Mouse (Mus musculus) stomach, postnatal 0 days (tissue): ENCODE data around the gene Ankrd39. TPM values are rescaled to one million over a fixed set of nuclear protein-coding genes. Genes with fewer than 3 reads are reported as not detected.
A peak's percentile ranks its signal among the peaks of the same experiment; 100 is the strongest.

ENCODE experiments used
- ATAC-seq: fragments of 200-750 bp; cut with Nextera tagmentation; 2 replicates; pipeline ENCODE4 v1.8.0; 2017; ENCODE audit not compliant: low FRiP score, low TSS enrichment
- DNase-seq: peaks from one replicate; pipeline ENCODE4 v3.0.0-alpha.2; 2016; ENCODE audit warnings: low spot score
- H3K27ac ChIP-seq: fragments of 300-500 bp; sonication (generic); replicated peaks from 2 replicates; pipeline ENCODE4 v1.5.1; 2014; ENCODE audit warnings: mild to moderate bottlenecking, control low read depth
- H3K27me3 ChIP-seq: fragments of 300-500 bp; sonication (generic); 2 replicates; pipeline ENCODE4 v1.6.1; 2014; ENCODE audit warnings: low read length; ENCODE audit not compliant: control insufficient read depth, insufficient read depth
- H3K36me3 ChIP-seq: fragments of 300-500 bp; sonication (generic); 2 replicates; pipeline ENCODE4 v1.6.1; 2014; ENCODE audit warnings: low read length, mixed read lengths; ENCODE audit not compliant: control insufficient read depth, insufficient read depth
- H3K4me1 ChIP-seq: fragments of 300-500 bp; sonication (generic); replicated peaks from 2 replicates; pipeline ENCODE4 v1.6.1; 2014; ENCODE audit warnings: antibody characterized with exemption; ENCODE audit not compliant: control insufficient read depth, insufficient read depth
- H3K4me2 ChIP-seq: fragments of 300-500 bp; sonication (generic); replicated peaks from 2 replicates; pipeline ENCODE4 v1.6.1; 2014; ENCODE audit warnings: low read depth, mild to moderate bottlenecking, control low read depth, moderate library complexity
- H3K4me3 ChIP-seq: fragments of 300-500 bp; sonication (generic); 2 replicates; pipeline ENCODE4 v1.5.1; 2014; ENCODE audit warnings: low read depth, low read length, control low read depth
- H3K9ac ChIP-seq: fragments of 300-500 bp; sonication (generic); 2 replicates; pipeline ENCODE4 v1.6.1; 2014; ENCODE audit warnings: mild to moderate bottlenecking, low read length, control low read depth, mixed read lengths
- H3K9me3 ChIP-seq: fragments of 300-500 bp; sonication (generic); 2 replicates; pipeline ENCODE4 v1.6.1; 2016; ENCODE audit warnings: low read length; ENCODE audit not compliant: control insufficient read depth
- CTCF ChIP-seq: IDR thresholded peaks from 2 replicates; pipeline ENCODE4 v1.5.1; 2016; ENCODE audit warnings: antibody characterized with exemption, low read depth, mild to moderate bottlenecking, moderate library complexity
- EP300 ChIP-seq: optimal IDR thresholded peaks from 2 replicates; pipeline ENCODE3; 2016; ENCODE audit warnings: antibody characterized with exemption
- WGBS: fragments of 180-500 bp; shearing (Covaris S2); extraction: QIAGEN DNeasy Blood & Tissue Kit; methylation state at CpG from one replicate; pipeline ENCODE4 v1.1.7; 2014; 5-methylcytosine and 5-hydroxymethylcytosine counted together
- polyA plus RNA-seq: library from polyadenylated mRNA; unstranded; fragments of >200 nt; fragmentation: Nextera tagmentation; extraction: Ambion mirVana; gene quantifications from 2 replicates; pipeline ENCODE4 v1.2.1, GENCODE M21; 2015

Gene Ankrd39
- polyA plus RNA-seq, 1 experiment from 2014 or later = 19.5 TPM

DNA sequence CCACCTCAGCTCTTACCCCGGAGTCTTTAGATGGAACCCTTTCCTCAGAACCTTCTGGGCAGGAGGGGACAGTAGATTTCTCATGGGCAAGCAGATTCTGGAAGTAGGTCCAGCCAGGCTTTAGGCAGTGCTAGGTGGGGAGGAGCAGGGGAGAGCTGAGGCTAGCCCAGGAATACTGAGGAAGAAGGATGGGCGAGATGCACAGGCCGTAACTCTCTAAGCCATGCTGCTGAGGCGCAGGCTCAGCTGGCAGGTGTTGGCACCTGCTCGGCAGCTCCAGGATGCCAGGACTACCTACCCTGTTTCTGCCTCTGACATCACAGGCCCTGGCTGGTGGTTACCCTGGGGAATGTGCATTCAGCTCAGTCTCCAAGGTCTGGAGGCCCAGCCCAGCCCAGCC, 23.1 kb upstream of the Ankrd39 start:
- H3K9ac ChIP-seq = no peak overlapping the region
- H3K27ac ChIP-seq = peak overlapping the region; percentile 71; the same call in 1 of the 2 replicates
- no peak for TF ChIP-seq CTCF
- TF ChIP-seq EP300 = no peak
- ATAC-seq = no peak
- H3K27me3 ChIP-seq = no peaks in the 10 kb centered on the region
- WGBS = 84% methylated on average over 5 of the region's 5 CpGs
- H3K4me2 ChIP-seq = no peak overlapping the region
- H3K36me3 ChIP-seq = no peaks in the 10 kb centered on the region
- H3K4me1 ChIP-seq = peaks cover 21% of the 10 kb centered on the region
- H3K4me3 ChIP-seq = no peak overlapping the region
- no peak for DNase-seq
- H3K9me3 ChIP-seq = no peaks in the 10 kb centered on the region

DNA sequence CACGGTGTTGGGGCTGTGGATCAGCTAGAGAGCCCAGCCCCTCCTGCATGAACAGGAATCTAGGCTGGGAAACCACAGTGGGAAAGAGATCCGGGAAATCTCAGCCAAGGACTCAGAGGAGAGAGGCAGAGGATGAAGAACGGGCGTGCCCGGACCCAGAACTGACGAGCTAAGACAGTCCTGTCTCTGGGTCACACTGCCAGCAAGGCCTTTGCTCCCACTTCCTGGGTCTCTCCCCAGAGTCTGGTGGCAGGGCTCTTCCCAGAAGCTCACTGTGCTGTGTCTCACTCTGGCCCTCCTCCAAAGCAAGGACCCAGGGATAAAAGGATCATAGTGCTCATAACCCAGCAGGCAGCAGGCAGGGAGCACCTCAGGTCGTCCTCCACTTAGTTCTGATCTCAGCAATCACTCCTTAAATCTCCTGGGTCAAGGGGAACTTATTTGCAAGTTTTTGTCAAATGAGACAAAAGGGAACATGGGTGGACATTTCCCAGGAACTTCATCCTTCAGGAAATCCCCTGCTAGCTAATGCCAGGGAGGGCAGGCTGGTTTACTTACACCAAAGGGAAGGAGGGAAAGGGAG, 22.5 kb upstream of the Ankrd39 start:
- no peak overlapping the region for H3K4me3 ChIP-seq
- no peak for TF ChIP-seq CTCF
- TF ChIP-seq EP300 = no peak
- peak overlapping the region; percentile 27; the same call in 1 of the 2 replicates for H3K9ac ChIP-seq
- 18% methylated on average over 6 of the region's 7 CpGs for whole genome bisulfite sequencing
- H3K9me3 ChIP-seq = no peaks in the 10 kb centered on the region
- ATAC-seq = no peak
- DNase-seq = no peak
- H3K27ac ChIP-seq = peak overlapping the region; percentile 71
- 0 out of 2 replicates have a peak overlapping the region, but pooled peaks have one; percentile 3 for H3K4me2 ChIP-seq
- no peaks in the 10 kb centered on the region for H3K27me3 ChIP-seq
- peaks cover 21% of the 10 kb centered on the region for H3K4me1 ChIP-seq
- no peaks in the 10 kb centered on the region for H3K36me3 ChIP-seq

DNA sequence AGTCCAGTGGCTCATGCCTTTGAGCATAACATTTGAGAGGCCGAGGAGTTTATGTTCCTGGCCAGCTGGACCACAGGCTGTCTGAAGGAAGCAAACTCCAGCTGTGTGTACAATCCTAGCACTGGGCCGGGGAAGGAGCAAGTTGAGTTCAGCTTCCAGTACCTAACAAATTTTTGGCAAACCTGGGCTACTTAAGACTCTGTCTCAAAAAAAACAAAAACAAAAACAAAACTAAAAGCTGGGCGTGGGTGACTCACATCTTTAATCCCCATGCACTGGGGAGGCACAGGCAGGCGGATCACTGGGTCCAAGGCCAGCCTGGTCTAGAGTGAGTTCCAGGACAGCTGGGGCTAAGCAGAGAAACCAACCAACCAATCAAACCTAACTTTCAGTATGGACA, 21.5 kb upstream of the Ankrd39 start:
- DNase-seq = no peak
- Histone ChIP-seq H3K4me1 (peaks cover 17% of the 10 kb centered on the region), H3K9me3 (no peaks in the 10 kb centered on the region), H3K27me3 (no peaks in the 10 kb centered on the region), H3K9ac (no peak overlapping the region), H3K4me3 (no peak overlapping the region), H3K36me3 (no peaks in the 10 kb centered on the region), H3K4me2 (no peak overlapping the region), H3K27ac (peak overlapping the region; percentile 71)
- TF ChIP-seq EP300 (no peak), CTCF (no peak)
- 43% methylated on average over 4 of the region's 4 CpGs for WGBS
- no peak for ATAC-seq

GRCm38 (mm10) chr1:36567818-36568603, 20.8 kb upstream of the Ankrd39 start:
- Histone ChIP-seq H3K4me3 (no peak overlapping the region), H3K27ac (peak overlapping the region; percentile 71), H3K9me3 (no peaks in the 10 kb centered on the region), H3K4me2 (no peak overlapping the region), H3K9ac (no peak overlapping the region), H3K27me3 (no peaks in the 10 kb centered on the region), H3K4me1 (peaks cover 13% of the 10 kb centered on the region), H3K36me3 (no peaks in the 10 kb centered on the region)
- DNase-seq (no peak), ATAC-seq (no peak)
- TF ChIP-seq EP300 = no peak
- no peak for TF ChIP-seq CTCF
- WGBS = 38% methylated on average over 21 of the region's 21 CpGs

GRCm38 (mm10) chr1:36566425-36566824, 19.2 kb upstream of the Ankrd39 start:
- ATAC-seq (no peak), DNase-seq (no peak)
- no peaks in the 10 kb centered on the region for H3K36me3 ChIP-seq
- H3K27ac ChIP-seq = no peak overlapping the region
- H3K4me2 ChIP-seq = no peak overlapping the region
- 27% methylated on average over 2 of the region's 2 CpGs for WGBS
- peaks cover 13% of the 10 kb centered on the region for H3K4me1 ChIP-seq
- H3K27me3 ChIP-seq = no peaks in the 10 kb centered on the region
- TF ChIP-seq EP300 = no peak
- TF ChIP-seq CTCF = peak; percentile 15; the same call in 1 of the 2 replicates
- no peak overlapping the region for H3K4me3 ChIP-seq
- H3K9me3 ChIP-seq = no peaks in the 10 kb centered on the region
- no peak overlapping the region for H3K9ac ChIP-seq

DNA sequence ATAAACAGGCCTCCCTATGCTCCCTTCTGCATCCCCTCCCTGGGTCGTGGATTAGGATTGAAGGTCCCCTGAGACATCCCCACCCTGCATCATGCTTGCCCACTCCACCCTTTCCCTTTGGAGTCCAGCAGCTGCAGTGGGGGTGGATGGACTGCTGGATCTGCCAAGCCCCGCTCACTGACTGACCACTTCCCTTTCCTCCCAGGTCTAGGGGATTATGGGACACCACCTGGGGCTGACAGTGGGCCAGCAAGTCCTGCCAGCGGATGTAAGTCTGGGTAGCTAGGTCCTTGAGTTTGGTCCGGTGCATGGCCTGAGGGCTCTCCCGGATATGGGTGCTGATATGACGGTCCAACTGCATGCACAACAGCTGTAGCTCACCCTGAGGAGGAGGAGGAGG, 16.9 kb upstream of the Ankrd39 start:
- TF ChIP-seq EP300 (no peak), CTCF (no peak)
- Histone ChIP-seq H3K9ac (no peak overlapping the region), H3K4me1 (peaks cover 4% of the 10 kb centered on the region; the same call in 1 of the 2 replicates), H3K9me3 (no peaks in the 10 kb centered on the region), H3K36me3 (no peaks in the 10 kb centered on the region), H3K27ac (no peak overlapping the region), H3K4me2 (no peak overlapping the region), H3K4me3 (no peak overlapping the region), H3K27me3 (no peaks in the 10 kb centered on the region)
- ATAC-seq (no peak), DNase-seq (no peak)
- WGBS = 71% methylated on average over 6 of the region's 6 CpGs
